Mouse (Mus musculus) neural tube, embryonic 14.5 days (tissue): ENCODE measurements around the gene Gm12216. TPM values are rescaled to one million over a fixed set of nuclear protein-coding genes. Genes with fewer than 3 reads are reported as not detected.
"Not testable (repeated sequence)": the region's sequence is repeated elsewhere in the genome, so short reads cannot be mapped to it uniquely, and the experiment has no call there.

ENCODE experiments used
- ATAC-seq: fragments of 200-750 bp; cut with Nextera tagmentation; 2 replicates; pipeline ENCODE4 v1.8.0; 2017; ENCODE audit warnings: low read depth, mild to moderate bottlenecking, moderate TSS enrichment, moderate library complexity
- H3K27ac ChIP-seq: fragments of 300-500 bp; sonication (generic); 2 replicates; pipeline ENCODE4 v1.5.1; 2014; ENCODE audit warnings: low read depth, mild to moderate bottlenecking, control low read depth, low read length, moderate library complexity, mixed read lengths
- H3K27me3 ChIP-seq: fragments of 300-500 bp; sonication (generic); 2 replicates; pipeline ENCODE4 v1.6.1; 2014; ENCODE audit warnings: low read length; ENCODE audit not compliant: control insufficient read depth, insufficient read depth
- H3K36me3 ChIP-seq: fragments of 300-500 bp; sonication (generic); 2 replicates; pipeline ENCODE4 v1.6.1; 2014; ENCODE audit warnings: low read length, mixed read lengths; ENCODE audit not compliant: control insufficient read depth, insufficient read depth
- H3K4me1 ChIP-seq: fragments of 300-500 bp; sonication (generic); 2 replicates; pipeline ENCODE4 v1.6.1; 2014; ENCODE audit warnings: low read length; ENCODE audit not compliant: control insufficient read depth, insufficient read depth
- H3K4me2 ChIP-seq: fragments of 300-500 bp; sonication (generic); 2 replicates; pipeline ENCODE4 v1.6.1; 2014; ENCODE audit warnings: mild to moderate bottlenecking, low read depth, low read length, control low read depth
- H3K4me3 ChIP-seq: fragments of 300-500 bp; sonication (generic); 2 replicates; pipeline ENCODE4 v1.5.1; 2014; ENCODE audit warnings: low read depth, low read length, control low read depth, mixed read lengths
- H3K9ac ChIP-seq: fragments of 300-500 bp; sonication (generic); replicated peaks from 2 replicates; pipeline ENCODE4 v1.6.1; 2014; ENCODE audit warnings: low read depth, mild to moderate bottlenecking, control low read depth, low read length, mixed read lengths
- H3K9me3 ChIP-seq: fragments of 300-500 bp; sonication (generic); 2 replicates; pipeline ENCODE4 v1.6.1; 2016; ENCODE audit warnings: low read length; ENCODE audit not compliant: control insufficient read depth
- WGBS: fragments of 180-500 bp; shearing (Covaris S2); extraction: QIAGEN DNeasy Blood & Tissue Kit; methylation state at CpG from one replicate; pipeline ENCODE4 v1.1.7; 2014; 5-methylcytosine and 5-hydroxymethylcytosine counted together
- polyA plus RNA-seq: library from polyadenylated mRNA; unstranded; fragments of >200 nt; fragmentation: Nextera tagmentation; extraction: Ambion mirVana; gene quantifications from 2 replicates; pipeline ENCODE4 v1.2.1, GENCODE M21; 2014

Gm12216 gene
- polyA plus RNA-seq, 1 experiment from 2014 or later, result 0.44 TPM

GRCm38 (mm10) chr11:53763496-53764140 is 95.4 kb downstream of the Gm12216 start:
- WGBS, result 2% methylated on average over 33 of the region's 33 CpGs
- peaks cover 12% of the 10 kb centered on the region for H3K27me3 ChIP-seq

DNA sequence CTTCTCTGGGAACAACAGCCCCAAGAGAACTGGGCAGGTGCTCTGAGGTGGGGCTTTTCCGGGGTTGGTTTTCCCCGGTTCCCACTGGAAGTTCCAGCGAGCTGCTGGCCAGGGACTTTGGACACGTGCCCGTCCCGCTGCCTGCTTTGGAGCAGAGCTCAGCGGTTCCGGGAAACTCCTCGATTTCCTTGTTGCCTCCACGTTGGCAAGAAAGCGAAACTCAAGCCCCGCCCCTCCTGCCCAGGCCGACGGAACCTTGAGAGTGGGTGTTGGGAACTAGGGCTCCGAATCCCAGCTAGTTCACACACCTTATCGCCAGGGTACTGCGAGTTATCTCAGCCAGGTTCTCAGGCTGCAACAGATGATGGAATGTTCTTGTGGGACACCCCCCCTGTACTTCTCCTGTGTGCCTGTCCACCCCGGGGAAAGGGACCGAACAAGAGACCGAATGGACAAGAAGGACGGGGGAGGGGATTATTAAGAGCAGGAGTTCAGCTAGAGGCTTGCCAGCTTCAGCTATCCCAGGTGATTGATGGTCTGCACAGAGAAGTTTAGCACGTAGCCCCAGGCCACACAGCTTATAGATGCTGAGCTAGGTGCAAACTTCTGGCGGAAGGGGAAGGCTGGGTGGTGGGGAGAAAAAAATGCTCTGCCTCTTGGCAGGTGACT is 96.1 kb downstream of the Gm12216 start:
- Histone ChIP-seq H3K36me3 (no peaks in the 10 kb centered on the region), H3K27me3 (peaks cover 12% of the 10 kb centered on the region; the same call in 1 of the 2 replicates), H3K4me2 (peak overlapping the region; percentile 63), H3K9ac (0 out of 2 replicates have a peak overlapping the region, but pooled peaks have one; percentile 16), H3K9me3 (no peaks in the 10 kb centered on the region), H3K4me3 (peak overlapping the region; percentile 22; the same call in 1 of the 2 replicates), H3K4me1 (peaks cover 10% of the 10 kb centered on the region), H3K27ac (peak overlapping the region; percentile 39)
- WGBS, result 7% methylated on average over 23 of the region's 23 CpGs
- ATAC-seq, result no peak; the same call in 1 of the 2 replicates

More at GRCm38 (mm10) chr11:53763496-53764140, 95.4 kb downstream of the Gm12216 start:
- H3K27ac ChIP-seq, result peak overlapping the region; percentile 39
- no peaks in the 10 kb centered on the region for H3K36me3 ChIP-seq
- H3K9ac ChIP-seq, result peak overlapping the region; percentile 32; the same call in 1 of the 2 replicates
- peaks cover 10% of the 10 kb centered on the region for H3K4me1 ChIP-seq
- peak; percentile 76 for ATAC-seq
- no peaks in the 10 kb centered on the region for H3K9me3 ChIP-seq
- peak overlapping the region; percentile 22 for H3K4me3 ChIP-seq
- H3K4me2 ChIP-seq, result peak overlapping the region; percentile 63

DNA sequence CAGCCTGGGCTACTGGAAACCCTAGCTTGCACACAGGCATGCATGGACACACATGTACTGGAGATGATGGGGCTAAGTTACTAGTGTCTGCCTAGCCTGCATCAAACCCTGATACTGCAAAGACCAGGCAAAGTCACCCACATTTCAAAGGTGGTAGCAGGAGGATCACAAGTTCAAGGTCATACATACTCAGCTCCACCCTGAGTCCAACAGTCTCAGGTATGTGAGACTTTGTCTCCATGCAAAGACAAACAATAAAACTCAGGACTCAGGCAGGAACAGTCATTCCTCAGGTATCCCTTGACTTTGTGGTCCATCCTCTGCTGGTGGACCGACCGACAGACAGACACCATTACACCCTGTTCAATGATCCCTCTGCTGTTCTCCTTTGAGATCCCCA is 96.6 kb downstream of the Gm12216 start:
- Histone ChIP-seq H3K9me3 (no peaks in the 10 kb centered on the region), H3K4me2 (peak overlapping the region; percentile 63; the same call in 1 of the 2 replicates), H3K27ac (no peak overlapping the region), H3K4me1 (peaks cover 10% of the 10 kb centered on the region), H3K9ac (no peak overlapping the region), H3K36me3 (no peaks in the 10 kb centered on the region), H3K27me3 (peaks cover 12% of the 10 kb centered on the region; the same call in 1 of the 2 replicates), H3K4me3 (no peak overlapping the region)
- WGBS, result 64% methylated on average over 2 of the region's 2 CpGs
- ATAC-seq, result no peak

GRCm38 (mm10) chr11:53761822-53762221 is 97.2 kb downstream of the Gm12216 start:
- Histone ChIP-seq H3K4me2 (no peak overlapping the region), H3K4me3 (no peak overlapping the region), H3K9ac (no peak overlapping the region), H3K27me3 (peaks cover 12% of the 10 kb centered on the region; the same call in 1 of the 2 replicates), H3K27ac (no peak overlapping the region), H3K9me3 (no peaks in the 10 kb centered on the region), H3K4me1 (peaks cover 10% of the 10 kb centered on the region), H3K36me3 (no peaks in the 10 kb centered on the region)
- ATAC-seq, result no peak
- WGBS, result 54% methylated on average over 2 of the region's 2 CpGs

- H3K36me3 ChIP-seq, result no peaks in the 10 kb centered on the region
- H3K4me1 ChIP-seq, result peaks cover 10% of the 10 kb centered on the region
- WGBS, result 73% methylated on average over 5 of the region's 5 CpGs
- no peak overlapping the region for H3K4me2 ChIP-seq
- ATAC-seq, result no peak
- no peak overlapping the region for H3K4me3 ChIP-seq
- peaks cover 12% of the 10 kb centered on the region; the same call in 1 of the 2 replicates for H3K27me3 ChIP-seq
- H3K27ac ChIP-seq, result no peak overlapping the region
- no peak overlapping the region for H3K9ac ChIP-seq
- no peaks in the 10 kb centered on the region for H3K9me3 ChIP-seq
Observed at GRCm38 (mm10) chr11:53761284-53761683, 97.8 kb downstream of the Gm12216 start.

GRCm38 (mm10) chr11:53759545-53760406 is 99.3 kb downstream of the Gm12216 start:
- H3K9me3 ChIP-seq, result no peaks in the 10 kb centered on the region
- no peak overlapping the region for H3K4me2 ChIP-seq
- H3K4me1 ChIP-seq, result peaks cover 10% of the 10 kb centered on the region
- 11% methylated on average over 22 of the region's 22 CpGs for WGBS
- no peak overlapping the region for H3K4me3 ChIP-seq
- no peak overlapping the region for H3K27ac ChIP-seq
- peaks cover 12% of the 10 kb centered on the region; the same call in 1 of the 2 replicates for H3K27me3 ChIP-seq
- no peak for ATAC-seq
- H3K36me3 ChIP-seq, result no peaks in the 10 kb centered on the region
- H3K9ac ChIP-seq, result no peak overlapping the region

- no peaks in the 10 kb centered on the region for H3K9me3 ChIP-seq
- peaks cover 12% of the 10 kb centered on the region; the same call in 1 of the 2 replicates for H3K27me3 ChIP-seq
- ATAC-seq, result no peak
- WGBS, result 52% methylated on average over 6 of the region's 6 CpGs
- H3K4me1 ChIP-seq, result peaks cover 10% of the 10 kb centered on the region
- H3K27ac ChIP-seq, result no peak overlapping the region
- H3K4me2 ChIP-seq, result no peak overlapping the region
- H3K4me3 ChIP-seq, result no peak overlapping the region
- H3K36me3 ChIP-seq, result no peaks in the 10 kb centered on the region
- H3K9ac ChIP-seq, result no peak overlapping the region
Observed at GRCm38 (mm10) chr11:53758791-53759351, 100.2 kb downstream of the Gm12216 start.

- ATAC-seq, H3K27ac ChIP-seq, H3K36me3 ChIP-seq, H3K4me1 ChIP-seq, H3K27me3 ChIP-seq, H3K4me3 ChIP-seq, H3K4me2 ChIP-seq, H3K9me3 ChIP-seq, H3K9ac ChIP-seq: not testable (repeated sequence)
- WGBS, result 85% methylated on average over 9 of the region's 9 CpGs
Observed at GRCm38 (mm10) chr11:53758033-53758432, 101.0 kb downstream of the Gm12216 start.
